Mouse (Mus musculus): ENCODE measurements around the gene Gas7.

Gas7 gene

DNA sequence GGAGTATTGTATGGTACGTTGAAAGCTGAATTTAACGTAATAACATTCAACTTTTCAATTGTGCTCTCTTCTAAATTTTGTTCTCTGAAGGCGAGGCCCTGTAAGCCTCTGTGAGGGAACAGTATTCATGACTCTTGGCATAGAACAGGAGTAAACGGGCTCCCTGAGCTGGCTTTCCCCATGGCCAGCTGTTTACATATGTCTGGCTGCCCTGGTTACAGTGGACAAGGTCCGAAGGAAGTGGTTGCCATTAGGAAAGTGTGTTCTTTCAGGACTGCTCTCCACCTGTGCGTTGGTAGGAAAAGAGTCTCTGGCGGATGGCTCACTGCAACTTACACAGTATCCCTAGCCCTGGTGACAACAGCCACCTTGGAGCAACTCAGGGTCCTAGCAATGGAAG is 171.9 kb downstream of the Gas7 start:
- DNase-seq (ENCODE audit: low read depth) = no peak

DNA sequence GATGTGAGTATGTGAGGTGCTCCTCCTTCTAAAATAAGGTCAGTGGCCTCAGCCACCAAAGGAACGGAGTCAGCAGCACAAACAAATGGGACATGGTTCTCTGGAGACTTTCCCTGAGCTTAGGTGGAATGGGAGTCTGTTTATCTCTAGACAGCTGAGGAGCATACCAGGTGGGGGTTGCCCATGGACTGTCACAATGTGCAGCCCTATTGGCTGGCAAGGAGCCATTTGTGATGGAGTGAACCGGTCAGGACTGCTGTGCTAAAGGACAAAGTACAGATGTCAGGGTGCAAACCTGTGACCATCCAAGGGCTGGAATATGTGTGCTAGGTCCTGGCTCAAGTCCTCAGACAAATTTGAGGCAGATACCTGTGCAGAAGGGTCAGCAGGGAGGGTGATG is 173.3 kb downstream of the Gas7 start:
- no peak for DNase-seq (ENCODE audit: low read depth)

DNA sequence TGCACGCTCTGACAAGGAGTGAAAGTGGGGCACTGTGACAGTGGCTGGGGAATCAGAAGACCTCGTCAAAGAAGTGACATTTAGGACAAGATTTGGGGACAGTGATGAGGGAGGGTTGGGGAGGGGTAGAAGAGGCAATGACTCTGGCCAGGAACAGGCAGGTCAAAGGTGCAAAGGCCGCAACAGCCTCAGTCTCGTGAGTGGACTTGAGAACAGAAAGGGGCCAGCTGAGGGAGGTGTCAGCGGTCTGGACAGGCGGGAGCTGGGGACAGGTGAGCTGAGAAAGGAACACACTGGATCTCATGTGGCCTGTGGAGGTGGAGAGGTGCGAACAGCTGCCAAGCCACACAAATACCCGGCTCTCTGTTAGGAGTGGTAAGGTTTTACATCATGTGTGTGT is 177.7 kb downstream of the Gas7 start:
- DNase-seq (ENCODE audit: low read depth) = no peak

DNA sequence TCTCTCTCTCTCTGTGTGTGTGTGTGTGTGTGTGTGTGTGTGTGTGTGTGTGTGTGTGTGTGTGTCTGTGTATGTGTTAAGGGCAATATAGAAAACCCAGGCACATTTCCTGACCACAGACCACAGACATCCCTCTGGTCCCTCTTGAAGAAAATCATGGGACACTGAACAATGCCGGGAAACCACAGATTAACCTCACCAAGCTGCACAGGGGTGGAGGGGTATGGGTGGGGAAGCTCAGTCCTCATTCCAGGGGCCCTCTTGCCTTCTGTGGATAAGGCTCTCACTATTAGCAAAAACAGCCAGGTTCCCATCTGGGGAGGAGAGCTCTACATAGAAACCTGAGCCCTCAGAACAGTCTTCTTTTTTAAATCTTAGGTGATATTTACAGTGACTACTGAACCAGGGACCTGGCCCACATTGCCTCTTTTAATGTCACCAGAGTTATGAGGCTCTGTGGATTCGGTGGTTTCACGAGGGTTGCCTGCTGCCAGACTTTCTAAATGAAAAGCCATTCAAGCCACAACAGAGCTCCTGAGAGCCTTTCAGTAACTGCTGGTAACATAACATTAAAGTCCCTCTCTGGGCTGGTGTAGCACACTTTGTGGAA is 178.5 kb downstream of the Gas7 start:
- no peak for DNase-seq (ENCODE audit: low read depth)

DNA sequence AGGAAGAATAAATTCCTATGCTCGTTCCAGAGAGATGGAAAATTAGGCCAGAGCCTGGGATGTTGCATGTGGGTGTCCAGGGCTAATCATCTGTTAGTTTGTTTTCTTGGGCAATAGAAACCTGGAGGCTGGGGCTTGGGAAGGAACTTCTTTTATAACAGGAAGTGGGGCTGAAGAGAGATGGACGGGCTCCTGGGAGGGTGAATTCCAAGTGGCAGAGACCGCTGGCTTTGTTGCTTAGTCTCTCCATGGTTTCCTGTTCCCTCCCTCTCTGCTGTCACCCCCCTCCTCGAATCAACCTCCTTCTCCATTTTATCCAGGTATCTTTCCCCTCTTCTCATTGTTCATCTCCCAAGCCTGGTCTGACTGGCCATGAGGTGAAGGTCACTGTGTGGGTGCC is 181.0 kb downstream of the Gas7 start:
- no peak for DNase-seq (ENCODE audit: low read depth)

DNA sequence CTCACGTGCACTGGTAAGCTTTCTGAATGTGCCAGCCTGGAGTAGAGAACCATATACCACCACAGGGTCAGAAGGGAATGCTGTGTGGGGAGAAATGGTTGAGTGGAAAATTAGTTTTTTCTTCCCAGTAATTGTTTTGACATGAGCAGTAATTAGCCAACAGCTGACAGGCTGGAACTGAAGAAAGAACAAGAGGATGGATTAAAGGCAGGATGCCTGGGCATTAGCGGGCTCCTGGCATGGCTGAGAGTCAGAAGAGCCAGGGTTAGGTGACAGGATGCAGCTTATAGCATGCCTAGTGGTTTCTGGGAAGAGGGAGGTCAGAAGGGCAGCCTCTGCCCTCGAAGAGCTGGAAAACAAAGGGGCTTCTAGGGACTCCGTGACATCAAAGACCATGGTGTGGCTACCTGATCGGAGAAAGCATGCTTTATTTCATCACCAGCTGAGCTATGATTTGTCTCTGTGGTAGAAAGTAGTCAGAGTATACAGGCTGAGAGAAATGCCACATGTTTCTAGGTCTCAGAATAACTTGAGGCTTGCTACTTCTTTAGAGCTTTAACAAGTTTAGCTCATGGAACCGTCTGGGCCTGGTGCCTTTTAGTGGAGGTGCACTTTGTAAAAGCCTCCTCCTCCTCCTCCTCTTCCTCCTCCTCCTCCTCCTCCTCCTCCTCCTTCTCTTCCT is 181.8 kb downstream of the Gas7 start:
- no peak for DNase-seq (ENCODE audit: low read depth)

DNA sequence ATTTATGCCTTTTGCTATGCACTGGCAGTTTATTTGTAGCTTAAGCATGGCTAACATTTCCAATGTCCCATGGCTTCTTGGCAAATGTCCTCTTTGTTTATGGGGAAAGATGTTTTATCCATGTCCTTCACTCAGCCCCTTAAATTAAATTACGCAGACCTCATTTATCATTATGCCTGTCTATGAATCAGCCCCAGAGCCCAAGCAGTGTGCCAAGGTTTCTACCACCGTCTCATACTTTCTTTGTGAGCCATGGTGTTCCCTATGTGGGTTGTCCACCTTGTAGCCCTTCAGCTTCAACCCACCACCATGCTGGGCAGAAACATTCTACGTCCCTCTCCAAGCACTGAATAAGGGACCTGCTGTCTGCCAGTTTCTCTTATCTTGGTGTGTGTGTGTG is 183.2 kb downstream of the Gas7 start:
- DNase-seq (ENCODE audit: low read depth) = peak; percentile 79

DNA sequence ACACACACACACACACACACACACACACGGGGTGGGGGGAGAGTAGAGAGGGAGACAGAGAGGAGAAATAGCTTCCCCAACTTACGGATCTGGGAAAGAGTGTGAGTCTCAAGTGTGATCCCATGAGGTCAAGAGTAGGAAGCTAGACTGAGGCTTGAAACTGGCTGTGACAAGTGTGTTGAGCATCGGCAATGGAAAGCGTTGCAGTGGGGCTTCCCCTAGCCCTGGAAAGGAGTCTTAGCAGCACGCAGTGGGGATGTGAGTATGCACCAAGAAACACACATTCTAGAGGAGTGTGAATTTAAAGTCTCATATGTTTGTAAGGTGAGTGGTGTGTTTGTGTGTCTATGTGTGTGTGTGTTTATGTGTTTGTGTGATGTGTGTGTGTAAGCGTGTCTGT is 185.1 kb downstream of the Gas7 start:
- no peak for DNase-seq (ENCODE audit: low read depth)

DNA sequence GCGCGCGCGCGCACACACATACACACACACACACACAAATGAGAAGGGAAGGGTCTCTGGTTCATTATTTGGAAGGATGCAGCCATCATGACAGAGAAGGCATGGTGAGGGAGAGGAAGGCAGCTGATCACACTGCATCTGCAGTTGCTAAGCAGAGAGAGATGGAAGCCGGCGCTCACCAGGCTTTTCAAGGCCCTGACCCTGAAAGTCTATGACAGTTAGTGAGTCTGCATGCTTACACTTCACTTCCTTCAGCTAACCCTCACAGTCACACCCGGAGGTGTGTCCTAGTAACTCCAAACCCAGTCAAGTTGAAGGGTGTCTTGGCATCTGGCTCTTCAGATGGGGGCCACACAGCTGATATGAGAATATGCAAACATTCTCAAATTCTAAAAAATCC is 187.2 kb downstream of the Gas7 start:
- no peak for DNase-seq (ENCODE audit: low read depth)

DNA sequence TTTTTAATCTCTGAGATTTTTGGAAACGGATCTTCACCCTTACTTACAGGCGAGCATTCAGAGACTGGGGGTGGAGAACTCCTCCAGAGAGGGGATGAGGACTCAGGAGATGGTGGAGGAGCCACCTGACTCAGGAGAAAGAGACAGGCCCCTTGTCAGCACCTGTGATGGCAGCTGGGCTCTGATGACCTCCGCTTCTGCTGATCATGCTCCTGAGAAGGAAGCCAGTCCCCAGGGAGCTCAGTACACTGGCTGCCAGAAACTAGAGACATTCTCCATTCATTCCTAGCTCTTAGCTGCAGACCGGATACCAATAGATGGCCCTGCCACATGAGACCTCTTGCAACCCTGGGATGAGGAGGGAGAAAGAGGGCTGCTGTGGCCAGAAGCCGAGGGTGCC is 187.6 kb downstream of the Gas7 start:
- DNase-seq (ENCODE audit: low read depth) = no peak

DNA sequence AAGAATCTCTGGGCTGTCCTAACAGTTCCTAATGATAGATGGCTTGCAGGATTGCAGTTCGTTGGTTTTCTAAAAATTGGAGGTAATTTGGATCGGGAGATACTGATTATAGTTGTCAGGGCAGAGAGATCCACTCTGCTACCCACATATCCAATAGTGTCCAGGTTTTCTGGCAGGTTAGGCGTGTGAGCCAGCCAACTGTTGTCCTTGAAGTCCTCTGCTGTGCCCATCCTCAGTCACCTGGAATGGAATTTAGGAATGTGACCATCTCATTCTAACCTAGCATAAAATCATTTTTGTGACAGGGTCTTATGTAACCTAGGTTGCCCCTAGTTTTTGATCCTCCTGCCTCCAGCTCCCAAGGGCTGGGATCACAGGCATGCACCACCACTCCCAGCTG is 188.2 kb downstream of the Gas7 start:
- DNase-seq (ENCODE audit: low read depth) = no peak

DNA sequence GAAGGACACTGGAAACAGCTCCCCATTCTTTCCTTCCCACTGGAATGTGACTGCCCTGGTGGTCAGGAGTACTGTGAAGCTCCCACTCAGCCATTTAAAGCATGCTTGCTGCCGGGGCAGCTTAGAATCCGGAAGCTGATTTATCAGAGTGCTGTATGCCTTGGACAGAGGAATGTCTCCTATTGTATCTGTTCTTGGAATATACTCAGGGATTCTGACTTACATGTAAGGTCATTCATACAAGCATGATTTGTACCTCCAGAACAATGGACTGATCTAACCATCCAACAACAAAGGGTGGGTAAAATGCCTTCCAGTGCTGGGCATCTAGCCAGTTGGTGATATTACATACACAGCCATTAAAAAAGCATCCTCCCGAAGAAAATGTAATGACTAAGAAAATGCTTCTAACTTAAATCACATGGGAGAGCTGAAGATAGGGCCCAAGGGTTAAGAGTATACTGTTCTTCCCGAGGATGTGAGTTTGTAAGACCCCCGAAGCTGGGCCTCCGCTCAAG is 189.5 kb downstream of the Gas7 start:
- DNase-seq (ENCODE audit: low read depth) = peak; percentile 66

DNA sequence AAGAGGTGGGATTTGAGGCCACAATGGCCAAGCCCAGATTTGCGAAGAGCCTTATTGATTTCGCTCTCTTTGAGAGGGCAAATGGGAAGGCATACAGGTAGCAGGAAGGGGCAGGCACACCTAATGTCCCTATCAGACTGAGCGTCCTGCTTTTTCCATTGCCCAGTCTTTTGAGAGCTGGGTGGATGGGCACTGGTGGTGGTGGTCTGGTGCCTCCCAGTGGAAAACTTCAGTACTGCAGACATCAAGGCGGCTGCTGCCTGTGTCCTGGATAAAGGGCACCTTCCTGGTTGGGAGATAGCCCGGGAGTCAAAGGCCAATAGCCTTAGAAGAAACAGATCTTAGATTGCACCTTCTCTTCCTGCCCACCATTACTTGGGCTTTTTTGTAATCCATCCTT is 192.5 kb downstream of the Gas7 start:
- DNase-seq (ENCODE audit: low read depth) = peak; percentile 86

DNA sequence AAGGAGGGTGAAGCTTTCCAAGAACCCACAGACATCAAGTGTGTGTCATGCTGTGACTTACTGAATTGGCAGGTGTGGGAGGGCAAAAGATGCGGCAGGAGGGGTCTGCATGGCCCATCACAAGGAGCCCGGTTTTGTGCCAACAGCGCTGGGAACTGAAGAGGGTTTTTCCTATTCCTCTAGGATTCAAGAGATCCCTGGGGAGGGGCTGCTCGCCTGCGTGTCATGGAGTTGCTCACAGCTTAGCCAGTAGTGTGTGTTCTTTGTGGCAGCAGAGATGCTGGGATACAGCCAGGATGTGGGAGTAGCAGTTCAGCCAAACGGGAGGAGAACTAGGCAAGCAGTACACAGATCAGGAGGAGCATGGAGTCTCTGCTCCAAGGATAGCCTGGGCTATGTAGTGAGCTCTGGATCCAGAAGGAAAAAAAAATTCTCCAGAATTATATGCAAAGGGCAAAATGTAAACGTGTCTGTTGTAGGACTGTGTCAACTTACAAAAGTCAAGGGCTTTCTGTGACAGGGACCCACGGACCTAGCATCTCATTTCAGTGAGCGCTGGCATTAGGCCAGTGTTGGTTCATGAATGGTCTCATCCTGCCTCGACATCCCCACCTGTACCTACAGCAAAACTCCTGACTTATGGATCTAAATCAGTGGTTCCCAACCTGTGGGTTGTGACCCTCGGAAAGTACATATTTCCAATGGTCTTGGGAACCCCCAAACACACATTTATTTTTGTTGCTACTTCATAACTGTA is 193.6 kb downstream of the Gas7 start:
- DNase-seq (ENCODE audit: low read depth) = peak; percentile 84

DNA sequence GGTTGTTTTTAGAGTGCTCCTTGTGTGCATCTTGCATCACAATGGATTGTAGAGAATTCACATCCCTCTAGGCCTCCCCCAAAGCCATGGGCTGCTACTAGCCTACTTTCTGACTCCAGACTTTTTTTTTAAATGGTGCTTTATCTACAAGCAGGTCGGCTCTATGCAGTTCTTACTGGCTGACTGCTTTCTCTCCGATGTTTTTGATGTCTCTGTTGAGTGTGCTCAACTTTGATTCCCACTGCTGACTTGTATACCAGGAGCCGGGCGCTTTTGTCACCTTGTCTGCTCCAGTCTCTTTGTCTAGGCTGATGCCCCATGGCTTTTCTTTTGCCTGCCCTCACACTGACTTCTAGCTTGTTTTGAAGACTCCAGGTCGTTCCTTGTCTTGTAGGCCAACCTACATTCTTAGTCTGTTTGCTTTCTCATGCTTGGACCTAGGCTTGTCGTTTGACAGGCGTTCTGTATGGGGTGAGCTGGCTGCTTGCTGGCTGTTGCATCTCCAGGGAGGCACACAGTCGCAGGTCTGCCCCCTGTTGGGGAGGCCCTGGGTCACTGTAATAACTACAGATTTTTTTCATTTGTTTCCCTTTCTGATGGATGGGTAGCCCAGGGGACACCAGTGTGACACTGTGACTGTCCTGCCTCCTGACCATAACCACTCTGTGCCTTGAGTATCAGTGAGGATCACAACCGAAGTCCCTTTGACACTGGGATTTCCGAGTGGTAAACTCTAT is 194.9 kb downstream of the Gas7 start:
- peak; percentile 39 for DNase-seq (ENCODE audit: low read depth)

DNA sequence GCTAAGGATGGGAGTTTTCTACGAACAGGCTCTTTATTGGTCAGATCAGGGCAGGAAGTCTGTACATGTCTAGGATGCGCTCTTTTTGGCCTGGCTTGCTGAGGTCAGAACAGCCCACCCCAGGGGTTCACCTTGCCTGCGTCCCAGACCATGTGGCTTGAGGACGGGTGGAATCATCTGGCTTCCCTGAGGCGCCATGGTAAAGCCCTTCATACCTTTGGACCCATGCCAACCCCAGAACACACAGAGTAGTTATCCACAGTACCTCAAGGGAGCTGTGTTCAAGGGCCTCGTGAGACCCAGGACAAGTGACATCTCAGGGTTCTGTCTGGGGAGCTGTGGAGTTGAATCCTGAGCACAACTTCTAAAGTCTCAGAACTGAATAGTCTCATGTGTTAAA is 196.5 kb downstream of the Gas7 start:
- DNase-seq (ENCODE audit: low read depth) = no peak

DNA sequence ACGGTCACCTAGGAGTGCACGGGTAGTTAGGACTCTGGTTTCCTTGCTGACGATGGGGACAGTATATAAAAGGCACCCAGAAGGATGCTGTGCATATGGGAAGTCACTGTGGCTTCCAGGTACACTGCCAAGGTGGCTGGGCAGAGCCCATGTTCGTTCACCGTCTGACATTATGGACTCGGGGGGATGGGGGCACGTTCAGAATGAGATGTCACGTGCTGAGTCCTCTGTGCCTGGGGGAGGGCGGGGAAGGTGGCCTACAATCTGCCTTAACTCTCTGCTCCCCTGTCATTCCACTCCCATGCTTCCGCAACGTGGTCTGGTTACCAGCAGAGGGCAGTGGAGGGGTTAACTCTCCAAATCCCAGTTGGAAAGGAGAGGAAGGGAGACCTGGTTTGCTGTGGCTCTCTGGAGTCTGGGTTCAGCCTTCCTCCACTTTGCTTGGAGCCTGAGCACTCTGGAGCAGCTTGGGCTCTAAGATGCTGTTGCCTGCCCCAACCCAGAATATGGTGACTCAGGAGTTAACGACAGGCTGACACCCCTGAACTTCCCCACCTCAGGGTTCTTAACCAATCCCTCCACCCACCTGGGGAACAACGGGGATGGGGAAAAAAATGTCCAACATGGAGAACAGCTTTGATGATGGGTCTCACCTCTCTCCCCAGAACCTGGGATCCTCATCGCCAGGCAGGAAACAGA is 197.1 kb downstream of the Gas7 start:
- peak; percentile 75 for DNase-seq (ENCODE audit: low read depth)

DNA sequence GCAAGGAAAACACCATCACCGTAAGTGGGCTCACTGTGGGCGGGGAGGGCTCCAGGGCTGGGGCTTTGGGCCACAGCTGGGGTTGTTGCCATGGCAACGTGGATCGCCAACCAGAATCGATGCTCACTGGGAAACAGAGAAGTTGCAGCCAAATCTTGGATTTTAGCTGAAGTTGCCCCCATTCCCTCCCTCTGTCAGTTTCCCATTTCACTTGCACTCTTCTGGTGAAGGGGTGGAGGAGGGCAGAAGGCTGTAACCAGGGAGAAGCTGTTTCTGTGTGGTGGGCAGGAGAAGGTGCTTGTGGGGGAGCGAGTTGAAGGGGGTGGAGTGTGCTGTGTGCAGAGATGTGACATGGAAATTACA is 197.6 kb downstream of the Gas7 start:
- no peak for DNase-seq (ENCODE audit: low read depth)

DNA sequence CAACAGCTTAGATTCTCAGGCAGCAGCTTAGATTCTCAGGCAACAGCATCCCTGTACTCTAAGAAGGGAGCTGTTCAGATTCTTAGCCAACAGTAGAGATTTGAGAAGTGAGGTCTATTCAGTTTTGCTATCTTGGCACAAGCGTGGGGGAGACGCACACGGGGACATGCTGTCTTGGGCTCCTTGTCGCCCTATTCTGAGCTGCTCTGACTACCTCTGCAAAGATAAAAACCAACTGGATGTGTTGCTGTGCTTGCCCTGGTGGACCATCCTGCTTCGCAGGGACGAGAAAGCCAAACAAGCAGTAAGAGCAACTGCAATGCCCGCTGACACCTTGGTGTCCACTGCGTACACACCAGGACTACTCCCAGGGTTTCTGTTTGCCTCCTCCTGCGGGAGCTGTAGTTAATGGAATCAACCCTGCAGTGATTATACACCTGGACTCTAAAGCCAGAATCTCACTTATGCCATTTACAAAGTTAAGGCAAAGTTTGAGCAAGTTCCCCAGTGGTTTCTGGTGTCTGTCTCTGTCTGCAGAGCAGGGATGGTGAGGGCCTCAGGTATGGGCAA is 198.4 kb downstream of the Gas7 start:
- no peak for DNase-seq (ENCODE audit: low read depth)

DNA sequence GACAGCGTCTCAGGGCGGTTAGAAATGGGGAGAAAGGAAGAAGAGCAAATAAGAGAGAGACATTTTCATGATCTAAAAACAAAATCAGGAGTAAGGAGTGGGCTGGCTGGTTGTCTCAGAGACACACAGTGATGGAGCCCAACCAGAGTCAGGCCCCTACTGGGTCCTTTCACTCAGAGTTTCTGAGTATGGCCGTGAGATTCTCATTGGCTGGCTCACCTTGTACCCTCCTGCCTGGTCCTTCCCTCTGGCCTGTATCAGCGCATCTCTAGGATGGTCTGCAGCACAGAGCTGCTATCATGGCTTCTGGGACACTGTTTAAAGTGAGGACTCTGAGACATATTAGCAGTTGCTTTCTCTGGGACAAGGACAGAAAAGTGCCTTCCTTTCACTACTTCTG is 199.3 kb downstream of the Gas7 start:
- no peak for DNase-seq (ENCODE audit: low read depth)

DNA sequence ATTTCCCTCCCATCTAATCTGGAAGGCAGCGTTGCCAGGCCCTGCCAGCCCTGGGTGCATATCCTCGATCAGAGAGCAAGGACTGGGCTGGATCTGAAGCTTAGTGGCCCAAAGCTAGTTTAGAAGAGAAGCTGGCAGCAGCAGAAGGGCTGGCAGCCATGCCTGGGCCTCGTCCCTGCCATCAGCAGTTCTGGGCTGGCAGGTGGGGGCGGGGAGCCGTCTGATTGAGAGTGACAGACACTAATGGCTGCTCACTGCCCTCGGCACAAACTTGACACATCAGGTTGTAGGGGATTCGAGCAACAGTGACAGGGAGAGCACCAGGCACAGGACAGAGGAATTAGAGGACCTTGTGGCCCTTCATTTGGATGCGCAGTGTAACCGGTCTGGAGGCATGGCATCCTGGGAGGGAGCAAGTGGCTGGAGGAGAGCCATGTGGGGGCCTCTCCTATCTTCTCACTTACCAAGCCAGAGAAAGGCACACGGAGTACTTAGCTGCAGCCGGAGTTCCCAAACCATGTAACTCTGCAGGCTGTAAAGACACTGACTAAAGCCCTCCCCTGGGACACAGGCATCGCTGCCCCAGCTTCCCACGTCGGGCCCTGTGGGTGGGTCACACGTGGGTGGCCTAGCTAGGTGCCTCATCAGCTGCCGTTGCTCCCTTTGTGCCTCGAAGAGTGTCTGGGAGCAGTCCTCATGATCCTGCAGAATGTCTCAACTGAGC is 200.2 kb downstream of the Gas7 start:
- no peak for DNase-seq (ENCODE audit: low read depth)

Data from NIH3T3 (cell line).